Mouse (Mus musculus) erythroblast, embryonic 14.5 days (primary cell): ENCODE data around the gene Lhfpl2.

Experiments used
- GATA1 ChIP-seq: IDR thresholded peaks from 2 replicates; pipeline ENCODE4 v1.6.1; 2012; ENCODE audit warnings: low read length, inconsistent platforms, mixed read lengths
- TAL1 ChIP-seq: IDR thresholded peaks from 3 replicates; pipeline ENCODE4 v1.6.1; 2012; ENCODE audit warnings: low read length, inconsistent platforms, mixed read lengths

DNA sequence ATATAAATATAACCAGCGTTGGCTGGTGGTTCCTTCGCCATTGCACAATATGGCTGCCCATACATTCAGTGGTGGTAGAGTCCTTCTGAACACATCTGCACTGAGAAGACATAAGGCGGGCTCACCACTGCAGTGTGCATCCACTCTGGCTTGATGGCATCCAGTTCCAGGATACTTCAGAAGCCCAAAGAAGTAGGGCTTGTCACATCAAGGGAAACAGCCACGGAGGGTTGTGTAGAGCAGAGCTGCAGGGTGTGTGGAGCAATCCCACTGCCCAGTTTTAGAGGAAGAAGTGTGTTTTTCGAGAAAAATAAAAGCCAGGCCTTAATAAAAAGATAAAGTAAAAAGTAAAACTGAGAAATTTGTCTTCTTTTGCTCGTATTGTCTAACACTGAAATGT, 141.0 kb downstream of the Lhfpl2 start:
- TF ChIP-seq GATA1, result no peak
- no peak for TF ChIP-seq TAL1
